Mouse (Mus musculus) large intestine, adult 2 months (tissue): ENCODE data around the gene Spata1. TPM values are rescaled to one million over a fixed set of nuclear protein-coding genes. Genes with fewer than 3 reads are reported as not detected.

Source experiments
- DNase-seq: peaks from one replicate; pipeline ENCODE4 v3.0.0-alpha.2; 2012; ENCODE audit warnings: low read depth, low spot score
- WGBS: fragments of 180-500 bp; shearing (Covaris S2); methylation state at CpG from one replicate; pipeline ENCODE4 v1.1.7; 2018; 5-methylcytosine and 5-hydroxymethylcytosine counted together
- polyA plus RNA-seq: library from polyadenylated mRNA; depleted of rRNA; stranded (reverse); fragments of >200 nt; gene quantifications from 2 replicates; pipeline ENCODE4 v1.2.3, GENCODE M21; 2012; rRNA removed

Gene Spata1
- polyA plus RNA-seq, 1 experiment = 0.35 TPM

DNA sequence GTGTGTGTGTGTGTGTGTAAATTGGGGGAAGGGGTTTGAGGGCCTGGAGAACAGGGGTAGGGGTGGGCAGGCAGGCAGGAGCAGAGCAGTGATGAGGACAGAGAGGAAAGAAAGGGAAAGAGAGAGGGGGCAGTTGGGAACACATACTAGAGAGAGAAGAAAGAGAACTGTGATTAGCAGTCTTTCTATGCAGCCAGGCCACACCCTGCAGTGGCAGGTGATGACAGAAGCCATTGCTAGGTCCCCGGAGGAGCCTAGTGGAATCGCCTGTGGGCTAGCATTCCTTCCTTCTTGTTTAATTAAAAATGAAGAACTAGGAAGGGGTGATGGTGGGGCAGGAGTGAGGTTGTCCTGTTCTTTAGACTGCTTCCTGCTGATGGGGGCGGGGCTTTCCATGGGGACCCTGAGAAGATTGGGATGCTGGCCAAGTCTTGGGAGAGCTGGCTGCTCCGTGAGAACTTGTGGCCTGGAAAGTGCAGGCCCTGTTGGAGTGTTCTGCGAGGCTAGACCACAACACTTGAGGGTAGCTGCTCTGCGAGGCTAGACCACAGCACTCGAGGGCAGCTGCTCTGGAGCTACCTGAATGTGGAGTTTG lies 75.2 kb downstream of the Spata1 start:
- 56% methylated on average over 7 of the region's 7 CpGs for WGBS
- no peak for DNase-seq

DNA sequence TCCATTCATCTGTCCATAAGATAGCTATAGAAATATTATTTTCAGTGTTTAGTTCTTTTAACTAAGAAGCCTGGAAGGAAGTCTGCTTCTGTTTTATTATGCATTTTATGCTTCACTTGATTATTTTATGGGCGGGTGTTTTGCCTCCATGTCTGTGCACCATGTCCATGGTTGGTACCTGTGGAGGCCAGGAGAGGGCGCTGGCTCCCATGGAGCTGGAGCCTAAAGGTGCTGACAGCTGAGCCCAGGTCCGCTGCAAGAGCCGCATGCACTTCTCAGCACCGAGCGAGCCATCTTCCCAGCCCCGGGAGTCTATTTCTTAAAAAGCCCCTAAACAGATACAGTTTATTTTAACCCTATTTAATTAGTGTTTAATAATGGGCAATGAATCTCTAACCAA lies 75.8 kb downstream of the Spata1 start:
- DNase-seq = no peak

DNA sequence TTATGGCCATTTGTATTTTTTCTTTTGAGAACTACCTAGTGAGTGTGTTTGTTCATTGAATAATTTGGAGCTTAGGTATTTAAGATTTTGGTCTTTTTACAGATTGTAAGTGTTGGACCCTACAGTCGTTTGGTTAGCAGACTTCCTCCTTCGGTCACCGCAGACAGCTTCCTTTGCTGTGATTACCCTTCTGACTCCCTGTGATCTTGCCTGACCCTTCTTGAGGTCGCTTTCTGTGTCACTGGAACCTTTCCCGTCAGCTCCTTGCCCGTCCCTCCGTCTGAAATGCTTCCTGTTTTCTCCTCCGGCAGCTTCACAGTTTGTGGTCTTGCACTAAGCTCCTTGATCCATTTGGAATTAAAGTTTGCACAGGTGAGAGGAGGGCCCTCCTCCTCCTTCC lies 77.8 kb downstream of the Spata1 start:
- WGBS = 52% methylated on average over 8 of the region's 8 CpGs
- no peak for DNase-seq

More for the DNA sequence above, 75.8 kb downstream of the Spata1 start:
- WGBS = 87% methylated on average over 7 of the region's 7 CpGs

DNA sequence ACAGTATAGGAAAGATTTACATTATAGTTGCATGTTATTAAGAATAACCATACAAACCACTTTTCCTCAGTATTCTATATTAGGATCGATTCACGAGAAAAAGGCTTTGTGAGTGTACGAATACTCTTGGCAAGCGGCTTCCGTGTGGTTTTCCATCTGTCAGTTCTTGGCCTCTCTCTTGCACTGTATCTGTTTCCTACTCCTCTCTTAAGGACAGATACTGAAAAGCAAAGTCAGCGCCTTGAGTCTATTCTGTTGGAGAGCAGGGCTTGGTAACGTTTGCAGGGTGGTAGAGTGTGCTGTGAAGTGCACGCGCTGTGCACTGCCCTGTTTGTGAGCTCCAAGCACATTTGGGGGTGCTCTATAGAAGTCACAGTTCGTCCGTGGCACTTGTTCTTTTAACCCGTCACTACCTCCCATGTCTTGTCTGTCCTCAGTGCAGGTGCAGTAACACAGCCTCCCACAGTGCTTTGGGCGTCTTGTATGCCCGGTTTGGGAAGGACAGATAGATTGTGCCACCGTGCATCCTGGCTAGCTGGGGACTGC lies 79.5 kb downstream of the Spata1 start:
- DNase-seq = no peak
- WGBS = 89% methylated on average over 15 of the region's 15 CpGs

DNA sequence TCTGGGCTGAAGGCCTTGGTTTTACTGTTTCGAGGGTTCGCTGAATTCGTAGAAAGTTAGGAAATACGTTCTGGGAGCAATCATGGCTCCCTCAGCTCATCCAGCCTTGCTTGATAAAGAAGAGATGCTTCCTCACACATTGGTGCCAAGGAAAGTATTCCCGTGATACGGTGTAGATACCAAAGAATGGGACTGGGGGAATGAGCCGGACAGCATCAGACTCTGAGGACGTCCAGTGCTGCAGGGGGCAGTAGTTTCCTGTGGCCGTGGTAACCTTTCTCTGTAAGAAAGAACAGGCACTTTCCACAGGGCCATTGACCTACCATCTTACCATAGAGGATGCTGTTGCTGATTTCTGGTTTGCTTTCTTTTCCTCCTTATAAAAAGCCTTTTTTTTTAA lies 80.0 kb downstream of the Spata1 start:
- no peak for DNase-seq
- 94% methylated on average over 9 of the region's 9 CpGs for WGBS

DNA sequence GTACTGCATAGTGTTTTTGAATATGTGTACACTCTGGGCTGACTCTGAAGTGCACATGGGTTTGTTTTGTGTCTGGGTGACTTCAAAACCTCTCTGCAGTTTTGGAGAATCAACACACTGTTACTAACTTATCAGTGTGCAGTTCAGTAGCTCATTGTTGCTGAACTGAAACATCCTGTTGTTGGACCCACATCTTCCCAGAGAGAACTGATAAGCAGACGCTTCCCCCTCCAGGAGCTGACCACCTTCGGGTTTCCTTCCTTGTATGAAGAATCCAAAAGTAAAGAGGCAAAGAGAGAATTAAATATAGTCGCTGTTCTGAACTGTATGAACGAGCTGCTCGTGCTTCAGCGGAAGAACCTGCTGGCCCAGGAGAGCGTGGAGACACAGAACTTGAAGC lies 80.7 kb downstream of the Spata1 start:
- 93% methylated on average over 7 of the region's 7 CpGs for WGBS
- no peak for DNase-seq

DNA sequence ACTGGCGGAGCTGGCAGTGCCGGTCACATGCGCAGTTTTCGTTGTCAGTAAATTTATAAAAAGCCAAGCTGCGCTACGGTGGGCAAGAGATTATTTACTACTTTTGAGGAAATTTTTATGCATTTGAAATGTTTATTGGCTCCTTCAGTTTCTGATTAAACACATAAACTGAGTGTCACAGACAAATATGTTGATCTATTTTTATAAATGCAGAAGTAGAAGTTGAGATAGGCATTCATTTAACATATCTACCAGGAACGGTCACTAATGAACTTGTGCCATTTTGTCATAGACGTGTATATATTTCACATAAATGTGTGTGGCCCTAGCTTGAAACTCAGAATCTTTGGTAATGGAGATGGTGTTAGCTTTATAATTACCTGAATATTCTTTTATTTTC lies 81.7 kb downstream of the Spata1 start:
- DNase-seq = no peak
- WGBS = 94% methylated on average over 8 of the region's 8 CpGs

DNA sequence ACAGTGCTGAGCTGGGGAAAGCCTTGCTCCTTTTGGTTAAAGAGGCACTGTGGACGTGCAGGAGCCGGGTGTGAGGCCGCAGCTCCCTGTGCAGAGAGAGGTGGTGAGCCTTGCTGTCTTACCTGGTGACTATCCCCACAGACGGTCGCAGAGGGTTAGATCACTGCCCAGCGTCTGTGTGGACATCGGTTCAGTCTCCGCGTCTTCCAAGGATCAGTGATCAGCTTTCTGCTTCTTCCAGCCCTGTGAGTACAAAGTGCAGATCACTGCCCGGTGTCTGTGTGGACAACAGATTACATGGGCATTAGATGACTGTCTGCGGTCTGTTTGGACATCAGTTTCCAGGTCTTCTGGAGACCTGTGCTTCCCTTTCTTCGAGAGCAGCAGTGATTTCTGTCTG lies 85.0 kb downstream of the Spata1 start:
- no peak for DNase-seq
- WGBS = 87% methylated on average over 12 of the region's 12 CpGs

DNA sequence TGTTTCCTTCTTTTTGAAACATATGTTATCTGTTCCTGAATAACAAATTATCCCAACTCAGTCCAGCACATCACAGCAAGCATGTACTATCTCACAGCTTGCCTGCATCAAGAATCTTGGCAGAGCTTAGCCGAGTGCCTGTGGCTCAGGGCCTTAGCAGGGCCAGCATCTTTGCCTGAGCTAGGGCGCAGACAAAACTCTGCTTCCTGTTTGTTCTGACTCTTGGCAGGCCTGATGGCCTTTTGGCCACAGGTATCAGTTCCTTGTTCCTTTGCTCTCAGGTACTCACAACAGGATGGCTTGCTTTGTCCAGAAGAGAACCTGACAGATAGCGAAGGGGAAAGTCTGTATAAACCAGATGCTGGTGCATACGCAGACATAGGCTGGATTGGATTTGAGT lies 85.6 kb downstream of the Spata1 start:
- DNase-seq = no peak
- 50% methylated on average over 4 of the region's 4 CpGs for WGBS

DNA sequence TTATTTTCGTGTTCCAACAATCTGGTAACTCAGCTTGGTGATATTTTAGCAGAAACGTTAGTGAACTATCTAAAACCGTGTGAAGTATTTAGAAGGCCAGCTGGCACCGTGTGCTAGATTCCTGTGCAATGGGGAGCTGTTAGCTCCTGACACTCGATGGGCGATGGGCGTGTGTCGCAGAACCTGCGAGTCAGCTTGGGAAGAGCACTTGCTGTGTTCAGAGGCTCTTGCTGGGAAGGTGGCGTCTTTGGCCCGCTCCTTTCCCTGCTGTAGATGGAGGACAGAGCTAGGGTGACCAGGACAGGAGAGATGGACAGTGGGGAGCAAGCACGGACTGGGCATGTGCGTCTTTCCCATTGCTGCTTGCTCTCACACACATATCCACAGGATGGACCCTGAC lies 86.5 kb downstream of the Spata1 start:
- WGBS = 90% methylated on average over 13 of the region's 13 CpGs
- DNase-seq = no peak

DNA sequence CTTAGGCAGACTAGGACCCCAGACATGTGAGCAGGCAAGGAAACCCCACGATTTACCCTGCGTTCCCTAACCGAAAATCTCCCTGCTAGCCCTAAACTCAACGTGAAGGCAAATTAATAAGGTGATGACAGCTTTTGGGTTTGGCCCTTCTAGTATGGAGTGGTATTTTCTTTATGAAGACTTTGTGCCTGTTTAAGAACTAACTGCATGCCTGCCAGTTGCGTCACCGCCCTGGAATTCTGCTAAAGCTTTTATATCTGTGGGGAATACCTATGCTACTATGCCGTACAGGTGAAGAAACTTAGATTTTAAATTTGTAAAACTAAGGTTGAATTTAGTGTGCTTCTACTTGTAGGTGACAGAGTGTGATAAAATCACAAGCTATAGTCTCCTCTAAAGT lies 87.1 kb downstream of the Spata1 start:
- 92% methylated on average over 7 of the region's 7 CpGs for WGBS
- DNase-seq = no peak

DNA sequence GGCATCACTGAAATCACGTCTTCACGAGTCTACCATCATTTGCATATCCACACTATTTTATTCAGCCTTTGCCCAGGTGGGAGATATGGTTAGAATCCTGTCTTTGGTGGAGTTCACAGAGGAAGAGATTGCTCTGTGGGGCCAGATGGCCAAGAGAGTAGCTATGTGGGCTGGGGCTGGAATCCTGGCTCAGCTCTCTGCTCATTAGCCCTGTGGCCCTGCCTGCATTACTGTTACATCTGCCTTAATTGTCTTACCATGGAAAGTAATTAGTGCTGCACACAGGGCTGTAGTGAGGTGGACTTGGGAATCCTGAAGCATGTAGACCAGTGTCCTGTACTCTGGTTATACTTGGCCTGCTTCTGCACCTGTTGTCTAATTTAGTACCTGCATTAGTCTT lies 87.5 kb downstream of the Spata1 start:
- no peak for DNase-seq
- 65% methylated on average over 2 of the region's 2 CpGs for WGBS

DNA sequence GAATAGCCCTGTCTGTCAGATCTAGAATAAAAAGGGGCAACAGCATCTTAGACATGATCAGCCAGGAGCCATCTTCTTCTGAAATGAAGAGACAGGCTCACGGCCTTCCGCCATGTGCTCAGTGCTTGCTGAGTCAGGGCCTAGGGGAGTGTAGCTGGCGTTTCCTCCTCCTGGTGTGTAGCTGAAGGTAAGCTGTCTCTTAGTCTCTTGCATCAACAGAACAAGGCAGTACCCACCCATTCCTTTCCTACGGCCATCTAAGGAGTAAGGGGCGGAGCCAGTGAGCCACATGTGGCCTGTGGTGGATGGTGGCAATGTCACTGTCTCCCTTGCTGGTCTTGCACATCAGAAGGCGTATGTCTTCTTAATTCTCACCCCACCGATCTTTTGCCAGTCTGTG lies 89.4 kb downstream of the Spata1 start:
- 72% methylated on average over 7 of the region's 7 CpGs for WGBS

More for the DNA sequence above, 89.4 kb downstream of the Spata1 start:
- no peak for DNase-seq

Other genes with a start within 250 kb of the Spata1 start
- gene Ssx2ip, start 95.1 kb downstream of the Spata1 start, polyA plus RNA-seq = 9.8 and 12.4 TPM in 2 replicates
- 1.9 and 2.2 TPM in 2 replicates for gene Ctbs, start 50.0 kb downstream of the Spata1 start, polyA plus RNA-seq
- 505 and 578 TPM in 2 replicates for gene Gng5, start 54 bp upstream of the Spata1 start, polyA plus RNA-seq
- 9.0 and 9.8 TPM in 2 replicates for gene Rpf1, start 21.7 kb upstream of the Spata1 start, polyA plus RNA-seq
- 0.11 and 0.23 TPM in 2 replicates for gene Uox, start 70.7 kb upstream of the Spata1 start, polyA plus RNA-seq
- not detected in 2 replicates for gene Dnase2b, start 115.8 kb upstream of the Spata1 start, polyA plus RNA-seq
- not detected in 2 replicates for gene 4930503B20Rik, start 151.6 kb upstream of the Spata1 start, polyA plus RNA-seq
- gene Samd13, start 185.8 kb upstream of the Spata1 start, polyA plus RNA-seq = 0.31 TPM in 1 of 2 replicates, not detected in the other